Mouse (Mus musculus) ovary, postnatal 36 days (tissue): ENCODE data around the gene Vps18.

Source experiments
- DNase-seq: peaks from one replicate; pipeline ENCODE4 v3.0.0; 2022; ENCODE audit warnings: low spot score, mixed read lengths

Gene Vps18

DNA sequence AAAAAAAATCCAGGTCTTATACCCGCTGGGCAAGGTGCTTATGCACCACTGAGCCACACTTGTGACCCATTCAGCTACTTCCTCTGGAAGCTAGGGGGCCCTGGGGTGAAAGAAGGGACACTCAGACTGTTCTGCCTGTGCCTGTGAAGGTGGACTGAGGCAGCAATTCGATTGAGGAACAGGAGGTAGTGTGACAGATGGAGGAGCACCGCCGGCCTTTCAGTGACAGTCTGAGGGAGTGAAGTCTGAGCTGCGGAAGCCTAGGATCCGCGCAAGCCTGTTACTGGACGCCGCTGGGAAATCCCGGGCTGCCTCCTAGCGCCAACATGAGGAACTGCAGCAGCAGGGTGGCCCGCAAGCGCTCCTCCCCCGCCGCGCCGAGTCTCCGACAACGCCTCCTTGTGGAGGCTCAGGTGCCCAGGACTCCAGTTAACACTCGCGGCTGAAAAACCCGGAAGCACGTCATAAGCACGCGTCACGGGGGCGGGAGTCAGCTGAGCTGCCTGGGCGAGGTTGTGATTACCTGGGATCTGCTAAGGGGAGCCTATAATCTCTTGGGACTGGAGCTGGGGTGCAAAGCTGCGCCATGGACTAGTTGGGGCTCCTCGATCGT is at the start of gene Vps18:
Vps18 (plus strand) TSS at position 471 of the 613 bp plus-strand sequence.
- peak; percentile 96 for DNase-seq

DNA sequence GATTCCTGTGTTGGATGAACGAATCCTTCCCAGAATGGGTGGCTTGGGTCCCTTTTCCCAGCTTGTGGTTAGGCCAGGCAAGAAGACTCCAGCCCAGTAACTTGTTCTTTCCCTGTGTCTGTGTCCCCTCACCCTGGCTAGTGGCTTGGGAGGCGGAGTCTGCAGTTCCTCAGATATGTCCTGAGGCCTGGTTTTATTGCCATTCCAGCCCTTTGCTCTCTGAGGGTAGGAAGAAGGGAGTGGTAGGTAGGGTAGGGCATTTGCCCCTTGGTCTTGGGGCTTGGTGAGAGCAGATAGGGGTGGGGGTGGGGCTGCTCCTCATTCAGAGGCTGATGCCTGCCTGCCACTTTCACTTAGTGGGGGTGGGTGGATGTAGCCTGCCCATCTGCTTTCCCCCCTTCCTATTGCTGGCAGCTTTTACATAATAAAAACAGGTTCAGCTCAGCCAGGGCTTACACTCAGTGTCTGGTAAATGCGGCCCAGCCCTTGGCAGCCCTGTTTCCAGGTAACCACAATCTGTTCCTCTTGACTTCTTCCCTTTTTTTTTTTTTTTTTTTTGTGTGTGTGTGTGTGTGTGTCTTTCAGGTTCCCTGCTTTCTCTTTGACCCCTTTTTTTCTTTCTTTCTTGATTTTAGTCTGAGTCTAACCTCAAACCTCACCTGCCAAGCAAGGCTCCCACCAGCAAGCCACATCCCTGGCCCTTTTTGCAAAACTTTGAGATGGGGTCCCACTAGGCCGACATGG is 48.3 kb upstream of the Vps18 start:
- DNase-seq: no peak

GRCm38 (mm10) chr2:119240819-119241186 is 47.7 kb upstream of the Vps18 start:
- no peak for DNase-seq

GRCm38 (mm10) chr2:119242548-119242947 is 46.0 kb upstream of the Vps18 start:
- DNase-seq: no peak

- DNase-seq: no peak
These were observed 43.3 kb upstream of the Vps18 start for GRCm38 (mm10) chr2:119245246-119245645.

DNA sequence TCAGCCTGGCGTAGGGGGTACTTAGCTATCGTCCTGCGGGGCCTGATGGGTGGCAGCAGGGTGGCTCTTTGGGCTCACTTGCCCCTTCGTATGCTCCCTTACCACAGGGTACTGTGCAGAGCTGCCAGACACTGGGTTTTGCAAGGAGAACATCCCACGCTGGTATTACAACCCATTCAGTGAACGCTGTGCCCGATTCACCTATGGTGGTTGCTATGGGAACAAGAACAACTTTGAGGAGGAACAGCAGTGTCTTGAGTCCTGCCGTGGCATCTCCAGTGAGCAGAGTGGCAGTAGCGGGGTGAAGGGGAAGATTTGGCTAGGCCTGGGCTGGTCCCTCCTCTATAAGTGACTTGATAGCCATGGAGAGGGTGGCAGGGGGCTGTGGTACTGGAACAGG is 40.6 kb upstream of the Vps18 start:
- DNase-seq: no peak

DNA sequence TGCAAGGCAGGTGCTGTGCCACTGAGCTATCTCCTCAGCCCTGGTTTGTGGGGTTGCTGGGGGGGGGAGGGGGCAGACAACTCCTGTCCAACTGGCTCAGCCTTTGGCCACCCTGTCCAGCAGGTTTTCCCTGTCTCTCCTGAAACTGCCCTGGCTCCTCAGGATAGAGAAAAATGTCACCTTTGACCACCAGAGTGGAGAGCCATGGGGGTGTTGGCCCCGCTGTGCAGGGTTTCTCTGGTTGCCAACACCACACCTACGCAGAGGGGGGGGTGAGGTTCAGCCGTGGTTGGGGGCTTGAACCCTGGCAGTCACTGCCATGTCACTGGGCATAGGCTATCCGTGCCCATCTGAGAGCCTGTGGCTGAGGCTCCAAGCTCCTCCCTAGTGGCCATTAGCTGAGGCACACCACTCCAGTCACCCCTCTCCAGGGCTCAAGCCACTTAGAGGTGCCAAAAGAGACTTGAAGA is 38.9 kb upstream of the Vps18 start:
- no peak for DNase-seq

- no peak for DNase-seq
These were observed 38.2 kb upstream of the Vps18 start for GRCm38 (mm10) chr2:119250377-119250776.

DNA sequence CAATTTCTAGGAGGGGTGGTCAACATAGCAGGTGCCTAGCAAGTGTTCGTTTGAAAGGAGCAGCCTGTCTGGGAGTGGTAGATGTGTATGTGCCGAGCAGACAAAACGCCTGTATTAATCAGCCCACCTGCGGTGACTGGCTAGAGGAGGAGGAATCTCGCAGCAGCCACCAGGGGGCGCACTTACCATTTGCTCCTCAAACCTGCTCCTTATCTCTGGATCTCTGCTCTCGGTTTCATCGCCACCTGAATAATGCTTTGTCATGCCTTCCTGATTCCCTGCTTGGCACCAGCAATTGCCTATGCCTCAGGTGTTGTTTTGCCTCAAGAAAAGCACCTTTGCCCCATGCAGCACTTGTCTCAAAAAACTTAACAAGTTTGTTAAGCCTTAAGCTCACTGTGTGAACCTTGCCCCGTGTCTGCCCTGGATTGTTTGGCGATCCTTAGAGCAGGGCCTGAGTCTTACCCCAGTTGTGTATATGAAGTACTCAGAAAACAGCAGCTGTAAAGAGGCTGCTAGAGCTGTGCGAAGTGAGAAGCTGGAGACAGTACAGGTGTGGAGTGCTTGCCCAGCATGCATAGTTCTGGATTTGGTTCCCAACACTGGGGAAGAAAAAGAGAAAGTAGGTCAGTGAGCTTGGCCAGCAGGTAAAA is 37.6 kb upstream of the Vps18 start:
- DNase-seq: peak; percentile 81

- DNase-seq: no peak
These were observed 33.6 kb upstream of the Vps18 start for GRCm38 (mm10) chr2:119254976-119255375.

- DNase-seq: no peak
These were observed 28.0 kb upstream of the Vps18 start for GRCm38 (mm10) chr2:119260518-119260917.

- DNase-seq: no peak
These were observed 27.2 kb upstream of the Vps18 start for GRCm38 (mm10) chr2:119261326-119261725.

- peak; percentile 70 for DNase-seq
These were observed 25.6 kb upstream of the Vps18 start for GRCm38 (mm10) chr2:119262978-119263377.

DNA sequence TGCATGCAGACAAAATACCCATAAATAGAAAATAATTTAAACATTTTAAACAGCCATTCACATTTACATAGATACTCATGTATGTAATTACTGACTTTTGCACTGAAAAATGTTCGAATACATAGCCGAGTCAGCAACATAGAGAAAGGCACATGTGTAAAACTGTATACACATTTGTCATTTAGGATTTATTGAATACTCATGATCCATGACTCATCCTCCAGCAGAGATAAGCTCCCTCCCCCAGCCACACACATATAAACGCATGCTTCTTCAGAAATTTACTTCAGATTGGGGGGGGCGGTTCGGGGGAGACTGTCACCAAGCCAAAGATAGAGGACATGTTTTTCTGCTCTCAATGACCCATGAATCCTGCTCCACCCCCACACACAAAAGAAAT is 24.7 kb upstream of the Vps18 start:
- no peak for DNase-seq

- DNase-seq: no peak
These were observed 18.3 kb upstream of the Vps18 start for GRCm38 (mm10) chr2:119270286-119270642.

DNA sequence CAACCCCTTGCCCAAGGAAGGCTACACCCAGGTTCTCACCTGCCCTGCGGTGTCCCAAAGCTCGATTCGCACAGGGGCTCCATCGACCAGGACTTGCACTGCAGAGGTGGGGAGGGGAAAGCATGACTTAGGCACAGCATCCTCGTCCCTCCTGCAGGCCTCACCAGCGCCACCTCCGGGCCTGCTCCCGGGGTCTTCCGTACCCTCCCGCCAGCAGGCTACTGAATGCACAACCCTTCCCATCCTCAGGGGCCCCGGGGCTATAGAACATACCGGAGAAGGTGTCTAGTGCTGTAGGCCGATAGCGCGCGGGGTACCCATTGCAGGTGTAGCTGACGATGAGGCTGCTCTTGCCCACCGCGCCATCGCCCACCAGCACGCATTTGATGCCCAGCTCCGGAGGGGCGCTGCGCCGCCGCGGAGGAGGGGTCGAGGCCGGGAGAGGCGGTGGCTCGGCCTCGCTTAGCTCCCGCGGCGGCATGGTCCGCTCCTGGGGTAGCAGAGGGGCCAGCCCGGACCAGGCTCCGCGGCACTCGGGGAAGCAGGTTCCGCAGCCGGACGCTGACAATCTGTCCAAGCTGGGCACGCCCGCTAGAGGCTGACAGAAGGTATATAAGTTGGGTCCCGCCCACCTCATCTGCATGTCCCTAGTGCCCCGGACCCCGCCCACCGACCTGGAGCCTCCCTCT is 17.8 kb upstream of the Vps18 start, which contains the start of gene Rhov:
Rhov (minus strand) TSS at position 630 of the 689 bp plus-strand sequence.
- DNase-seq: peak; percentile 59

- DNase-seq: no peak
These were observed 14.4 kb upstream of the Vps18 start for GRCm38 (mm10) chr2:119274126-119274525.

DNA sequence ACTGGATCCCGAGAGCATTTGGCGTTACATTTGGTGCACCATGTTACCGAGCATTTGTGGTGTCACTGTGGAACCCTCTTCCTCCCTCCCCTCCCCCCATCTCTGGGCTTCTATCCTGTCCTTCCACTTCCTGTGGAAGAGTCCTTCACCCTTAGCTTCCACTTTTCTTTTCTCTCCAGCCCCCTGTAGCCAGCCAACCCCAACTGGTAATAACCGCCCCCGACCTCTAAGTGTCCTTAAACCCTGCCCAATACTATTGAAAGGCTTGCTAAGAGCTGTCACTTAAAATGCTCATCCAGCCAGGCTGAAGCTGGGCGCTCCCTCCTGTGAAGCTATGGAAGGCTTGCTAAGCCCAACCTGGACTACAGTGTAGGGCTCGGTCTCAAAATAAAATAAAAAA is 11.6 kb upstream of the Vps18 start:
- DNase-seq: no peak

GRCm38 (mm10) chr2:119277810-119278209 is 10.7 kb upstream of the Vps18 start:
- no peak for DNase-seq

DNA sequence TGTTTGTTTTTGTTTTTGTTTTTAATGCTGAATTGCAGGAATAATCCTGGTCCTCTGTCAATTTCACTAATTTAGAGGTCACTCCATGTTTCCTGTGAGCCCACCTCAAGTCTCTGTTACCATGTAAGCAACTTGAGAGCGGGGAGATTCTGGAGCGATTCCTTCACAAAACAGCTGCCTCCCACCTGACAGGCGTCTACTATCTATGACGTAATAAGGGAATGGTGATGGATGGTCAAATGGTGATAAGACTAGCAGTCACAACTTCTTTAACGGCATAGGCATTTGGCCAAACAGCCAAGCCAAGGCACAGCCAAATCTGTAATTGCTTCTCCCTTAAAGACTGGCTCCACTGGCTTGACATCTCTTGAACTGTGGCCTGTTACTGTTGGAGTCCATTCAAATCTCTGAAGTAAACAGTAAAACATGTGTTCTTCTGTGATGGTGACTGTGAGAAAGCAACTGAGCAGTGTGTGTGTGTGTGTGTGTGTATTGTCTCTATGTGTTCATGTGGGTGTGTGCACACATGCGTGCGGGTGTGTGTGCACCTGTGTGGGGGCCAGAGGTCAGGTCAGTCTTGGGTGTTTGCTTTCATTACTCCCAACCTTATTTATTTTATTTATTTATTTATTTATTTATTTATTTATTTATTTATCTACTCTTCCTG is 6.5 kb upstream of the Vps18 start:
- DNase-seq: no peak

- DNase-seq: no peak
These were observed 1.2 kb upstream of the Vps18 start for GRCm38 (mm10) chr2:119287372-119287771.

DNA sequence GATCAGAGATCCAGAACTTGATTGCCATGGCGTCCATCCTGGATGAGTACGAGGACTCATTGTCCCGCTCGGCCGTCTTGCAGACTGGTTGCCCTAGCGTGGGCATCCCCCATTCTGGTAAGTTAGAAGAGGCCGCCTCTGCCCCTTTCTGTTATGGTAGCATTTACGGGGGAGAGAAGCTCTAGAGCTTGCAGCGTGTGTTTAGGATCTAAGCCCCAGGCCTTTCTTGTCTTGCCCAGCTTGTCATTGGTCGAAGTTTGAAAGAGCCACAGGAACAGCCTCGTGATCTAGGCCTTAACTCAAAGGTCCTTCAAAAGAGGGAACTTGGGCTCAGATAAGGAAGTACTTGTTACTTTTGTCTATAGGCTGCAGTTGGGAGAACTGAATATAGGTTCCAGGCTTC is 475 bp downstream of the Vps18 start:
- no peak for DNase-seq
